Mouse (Mus musculus) urinary bladder, postnatal 10 days (tissue): Measurements from ENCODE around the gene Zfp968.
"Not testable (repeated sequence)": the region's sequence is repeated elsewhere in the genome, so short reads cannot be mapped to it uniquely, and the experiment has no call there.

Experiments used
- DNase-seq: peaks from one replicate; pipeline ENCODE4 v3.0.0; 2022; ENCODE audit warnings: low spot score

Gene Zfp968

GRCm38 (mm10) chr2:175372136-175372535, at the start of gene Zfp968:
Zfp968 (plus strand) TSS chr2:175372436.
- DNase-seq, result not testable (repeated sequence)

GRCm38 (mm10) chr2:175338097-175338496, 34.1 kb upstream of the Zfp968 start, which contains the start of gene Gm4631:
Gm4631 (minus strand) TSS chr2:175338197.
- DNase-seq, result not testable (repeated sequence)
